Mouse (Mus musculus) retina, adult 2 months (tissue): Measurements from ENCODE around the gene Ror2.

Experiments
- DNase-seq: peaks from one replicate; pipeline ENCODE4 v3.0.0-alpha.2; 2012; ENCODE audit warnings: low read depth, low spot score

The Ror2 gene

DNA sequence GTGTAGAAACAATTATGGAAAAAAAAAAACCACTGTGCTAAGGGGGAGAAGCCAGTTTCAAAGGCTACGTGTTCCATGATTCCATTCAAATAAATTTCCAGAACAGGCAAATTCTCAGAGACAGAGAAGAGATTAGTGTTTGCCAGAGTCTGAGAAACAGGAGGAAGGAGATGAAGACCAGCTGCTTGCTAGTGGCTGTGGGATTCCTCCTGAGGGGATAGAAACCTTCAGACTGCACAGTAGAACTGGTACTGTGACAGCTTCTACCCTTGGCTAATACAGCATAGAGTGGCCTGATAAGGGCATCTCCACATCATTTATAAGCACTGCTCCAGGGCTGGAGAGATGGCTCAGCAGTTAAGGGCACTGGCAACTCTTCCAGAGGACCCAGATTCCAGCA is 11.2 kb downstream of the Ror2 start:
- DNase-seq, result no peak

DNA sequence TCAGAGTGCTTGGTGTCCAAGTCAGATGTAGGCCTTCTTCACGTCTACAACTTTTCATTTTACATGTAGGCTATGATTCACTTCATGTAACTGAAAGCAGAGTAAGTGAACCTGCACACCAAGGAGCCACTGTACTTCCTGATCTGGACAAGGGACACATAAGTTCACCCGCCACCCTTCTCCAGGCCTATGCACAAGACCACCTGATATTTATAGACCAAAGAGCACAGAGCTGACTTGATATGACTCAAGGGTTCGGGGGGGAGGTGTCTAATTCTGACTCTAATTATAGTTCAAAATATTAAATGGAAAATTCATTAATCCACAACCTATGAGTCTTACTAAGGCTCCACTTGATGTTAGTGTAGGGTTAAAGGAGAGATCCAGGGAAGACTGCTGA is 14.3 kb downstream of the Ror2 start:
- DNase-seq, result no peak

DNA sequence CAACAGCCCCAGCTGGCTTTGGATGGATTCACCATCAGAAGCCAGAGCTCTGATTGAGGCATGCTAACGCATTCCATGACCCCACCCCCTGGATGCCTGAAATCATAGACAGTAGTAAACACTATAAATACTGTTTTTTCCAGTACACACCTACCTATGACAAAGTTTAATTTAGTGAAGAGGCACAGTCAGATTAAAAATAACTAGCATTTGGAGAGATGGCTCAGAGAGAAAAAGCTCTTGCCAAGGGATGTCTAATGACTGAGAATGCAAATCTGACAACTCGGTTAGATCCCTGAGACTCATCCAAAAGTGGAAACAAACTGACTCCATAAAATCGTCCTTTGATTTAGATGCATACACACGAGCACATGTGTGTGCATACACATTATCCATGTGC is 15.4 kb downstream of the Ror2 start:
- no peak for DNase-seq

DNA sequence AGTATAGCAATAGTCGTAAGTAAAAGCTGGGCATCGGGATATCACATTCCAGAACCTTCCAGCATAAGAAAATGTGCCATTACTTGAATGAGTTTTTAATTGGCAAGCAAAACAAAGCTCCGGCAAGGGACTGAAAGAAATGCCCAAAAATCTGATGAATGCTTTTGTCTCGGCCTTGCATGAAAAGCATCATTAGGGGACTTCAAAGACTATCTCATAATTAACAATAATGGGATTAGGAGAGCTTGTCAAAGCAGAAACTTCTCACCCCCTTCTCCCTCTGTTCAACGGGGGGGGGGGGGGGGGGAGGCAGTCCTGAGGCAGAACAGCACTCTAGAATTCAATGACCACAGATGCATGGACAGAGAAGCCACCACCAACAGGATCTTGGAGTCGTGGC is 17.4 kb downstream of the Ror2 start:
- no peak for DNase-seq

DNA sequence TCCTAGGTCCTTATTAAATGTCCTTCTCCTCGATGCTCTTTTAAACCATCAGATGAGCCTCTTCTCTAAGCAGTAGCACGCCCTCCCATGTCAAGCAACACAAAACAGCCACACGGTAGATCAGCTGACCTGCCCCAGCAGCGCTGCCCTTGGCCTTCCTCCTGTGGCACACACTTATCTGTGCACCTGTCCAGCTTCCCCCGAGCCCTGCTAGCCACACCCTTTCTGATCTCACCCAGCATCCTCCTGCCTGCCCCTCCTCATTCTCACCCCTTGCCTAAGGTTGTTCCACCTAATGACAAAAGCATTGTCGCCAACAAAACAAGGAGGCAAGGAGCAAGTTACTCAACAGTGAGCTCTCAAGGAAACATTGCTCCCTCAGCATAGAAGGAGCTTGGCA is 18.1 kb downstream of the Ror2 start:
- DNase-seq, result no peak

DNA sequence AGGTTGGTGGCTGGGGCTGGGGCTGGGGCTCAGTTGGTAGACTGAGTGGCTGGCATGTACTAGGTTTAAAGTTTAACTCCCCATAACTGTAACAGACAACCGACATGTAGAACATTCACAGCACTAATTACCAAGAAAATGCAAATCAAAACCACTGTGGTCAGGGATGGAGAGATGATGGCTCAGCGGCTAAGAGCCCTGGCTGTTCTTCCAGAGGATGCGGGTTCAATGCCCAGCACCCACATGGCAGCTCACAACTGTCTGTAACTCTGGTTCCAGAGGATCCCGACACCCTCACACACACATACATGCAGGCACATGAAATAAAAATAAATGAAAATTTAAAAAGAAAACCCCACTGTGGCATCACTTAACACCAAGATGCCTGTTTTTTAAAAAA is 18.8 kb downstream of the Ror2 start:
- no peak for DNase-seq

DNA sequence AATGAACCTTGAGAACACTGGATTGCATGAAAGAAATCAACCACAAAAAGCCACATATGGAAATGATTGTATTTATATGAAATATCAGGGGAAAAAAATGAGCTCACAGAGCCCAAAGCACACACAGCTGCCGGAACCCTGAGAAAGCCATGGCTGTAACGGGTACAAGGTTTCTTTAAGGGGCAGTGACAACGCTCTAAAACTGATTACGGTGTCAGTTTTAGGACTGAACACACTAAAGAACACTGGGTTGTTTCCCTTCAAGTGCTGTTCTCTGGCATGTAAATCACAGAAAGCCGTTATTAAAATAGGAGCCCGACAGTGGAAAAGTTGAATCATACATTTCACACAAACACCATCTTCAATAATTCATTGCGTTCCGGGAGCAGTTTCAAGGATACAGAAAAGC is 19.4 kb downstream of the Ror2 start:
- DNase-seq, result no peak

DNA sequence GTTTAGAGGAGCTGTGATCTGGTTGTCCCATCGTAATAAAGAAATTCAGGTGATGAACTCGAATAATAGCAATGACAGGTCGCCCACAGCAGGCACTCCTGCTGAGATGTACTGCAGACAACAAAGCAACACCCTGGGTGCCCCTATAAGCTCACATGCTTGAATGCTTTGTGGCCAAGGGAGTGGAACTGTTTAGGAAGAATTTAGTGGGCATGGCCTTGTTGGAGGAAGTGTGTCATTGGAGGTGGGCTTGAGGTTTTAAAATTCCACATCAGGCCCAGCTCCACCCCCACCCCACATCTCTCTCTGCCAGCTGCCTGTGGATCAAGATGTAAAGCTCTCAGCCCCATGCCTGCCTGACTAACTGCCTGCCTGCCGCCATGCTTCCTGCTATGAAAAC is 21.0 kb downstream of the Ror2 start:
- no peak for DNase-seq

DNA sequence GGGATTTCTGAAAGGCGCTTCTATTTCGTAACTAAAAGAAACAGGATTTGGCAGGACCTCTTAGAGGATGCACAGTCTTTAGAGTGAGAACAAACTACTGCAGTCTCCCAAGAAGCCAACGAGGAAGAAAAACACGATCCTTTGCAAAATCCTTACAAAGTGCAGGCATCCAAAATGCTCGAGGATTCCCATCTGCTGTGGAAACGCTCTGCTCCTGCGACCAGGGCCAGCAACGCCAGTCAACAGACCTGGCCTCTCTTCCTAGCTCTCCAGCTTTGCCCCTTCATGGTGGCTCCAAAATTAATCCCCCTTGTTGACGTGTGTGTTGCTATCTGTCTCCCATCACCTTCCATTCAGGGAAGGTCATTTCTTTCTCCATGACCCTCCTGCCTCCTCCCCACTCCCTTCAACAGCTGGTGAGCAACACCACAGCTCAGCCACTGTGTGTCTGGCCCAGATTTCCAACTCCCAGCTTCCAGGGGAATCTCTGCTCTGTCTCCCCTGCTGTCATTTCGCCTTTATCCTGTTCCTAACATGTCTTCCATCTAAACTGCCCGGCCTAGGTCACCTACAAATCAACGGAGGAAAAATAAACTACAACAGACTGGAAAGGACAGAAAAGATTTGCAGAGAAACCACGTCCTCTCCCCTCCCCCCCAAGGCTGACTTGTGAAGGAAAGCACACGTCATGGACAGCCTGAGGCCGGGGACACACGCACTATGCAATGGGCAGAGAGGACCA is 23.2 kb downstream of the Ror2 start:
- DNase-seq, result no peak

DNA sequence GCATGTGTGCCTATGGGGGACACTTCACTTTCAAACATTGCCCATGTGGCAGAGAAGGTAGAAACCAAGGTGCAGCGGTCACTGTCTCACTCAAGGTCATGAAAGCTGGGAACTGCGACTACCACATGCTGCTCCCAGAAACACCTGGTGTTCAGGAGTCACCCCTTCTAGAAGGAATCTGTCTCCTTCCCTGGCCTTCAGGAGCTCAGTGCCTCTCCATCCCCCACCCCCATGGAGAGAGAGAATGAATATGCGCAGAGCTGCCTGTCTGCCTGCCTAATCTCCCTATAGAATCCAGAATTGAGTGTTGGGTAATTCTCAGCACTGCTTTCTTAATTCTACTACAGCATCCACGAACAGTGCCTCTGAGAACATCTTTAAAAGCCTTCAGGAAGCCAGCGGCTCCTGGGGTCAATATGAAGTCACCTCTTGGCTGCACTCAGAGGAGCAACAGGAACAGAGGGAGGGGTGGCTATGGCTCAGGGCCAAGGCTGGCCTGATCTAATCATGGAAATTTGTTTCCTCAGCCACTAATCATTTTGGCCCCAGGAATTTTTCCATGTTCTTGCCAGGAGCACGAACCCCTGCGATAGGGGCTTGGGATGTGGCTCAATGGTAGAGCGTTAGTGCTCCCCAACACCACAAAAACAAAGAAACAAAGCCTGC is 24.7 kb downstream of the Ror2 start:
- DNase-seq, result no peak

DNA sequence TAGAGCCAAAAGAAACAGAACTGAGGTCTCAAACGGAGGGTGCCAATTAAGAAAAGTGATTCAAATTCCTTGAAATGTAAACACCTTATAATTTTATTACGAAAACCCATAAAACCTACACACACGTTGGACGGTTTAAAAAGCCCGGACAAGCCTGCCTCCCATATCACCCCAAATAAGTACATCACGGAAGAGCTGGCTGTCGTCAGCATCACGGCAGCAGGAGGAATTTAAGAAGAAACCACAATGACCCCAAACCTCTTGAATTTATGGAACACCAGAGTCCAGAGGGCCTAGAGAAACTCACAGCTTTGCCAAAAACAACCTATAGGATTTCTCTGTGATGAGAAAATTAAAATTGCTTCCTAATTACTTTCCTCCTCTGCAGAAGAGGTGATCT is 27.0 kb downstream of the Ror2 start:
- no peak for DNase-seq

DNA sequence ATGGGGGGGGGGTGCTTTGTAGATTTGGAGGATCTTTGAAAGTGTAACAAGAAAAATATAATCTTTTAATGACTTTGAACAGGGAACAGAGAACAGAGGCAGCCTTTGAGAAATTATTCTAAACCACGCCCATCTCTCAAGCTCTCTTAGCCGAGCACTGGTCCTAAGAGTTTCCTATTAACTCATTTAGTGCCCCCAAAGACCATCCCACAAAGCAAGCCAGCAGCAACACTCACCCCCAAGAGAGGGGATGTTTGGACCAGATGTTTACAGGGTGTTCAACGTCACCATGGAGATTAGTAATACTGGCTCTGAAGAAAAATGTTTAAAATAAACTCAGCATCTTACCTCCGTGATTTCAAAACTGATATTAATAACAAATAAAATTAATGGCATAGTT is 27.4 kb downstream of the Ror2 start:
- DNase-seq, result no peak

DNA sequence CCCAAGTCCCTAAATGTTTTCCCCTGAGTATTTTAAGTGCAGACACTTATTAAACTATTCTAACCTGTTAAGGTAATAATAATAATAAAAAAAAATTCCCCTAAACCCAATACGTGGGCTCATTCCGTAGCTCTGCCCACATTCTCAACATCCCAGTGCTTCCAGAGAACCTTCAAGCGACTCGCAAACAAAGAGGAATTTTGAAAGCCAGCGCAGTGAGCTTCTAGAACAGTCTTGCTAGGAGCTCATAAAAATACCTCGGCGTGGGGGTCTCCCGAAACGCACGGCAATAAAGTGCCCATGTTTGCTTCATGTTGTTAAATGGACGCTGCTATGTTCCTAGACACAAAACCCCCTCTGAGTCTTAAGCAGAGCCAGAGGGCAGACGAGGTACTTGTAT is 32.7 kb downstream of the Ror2 start:
- no peak for DNase-seq

DNA sequence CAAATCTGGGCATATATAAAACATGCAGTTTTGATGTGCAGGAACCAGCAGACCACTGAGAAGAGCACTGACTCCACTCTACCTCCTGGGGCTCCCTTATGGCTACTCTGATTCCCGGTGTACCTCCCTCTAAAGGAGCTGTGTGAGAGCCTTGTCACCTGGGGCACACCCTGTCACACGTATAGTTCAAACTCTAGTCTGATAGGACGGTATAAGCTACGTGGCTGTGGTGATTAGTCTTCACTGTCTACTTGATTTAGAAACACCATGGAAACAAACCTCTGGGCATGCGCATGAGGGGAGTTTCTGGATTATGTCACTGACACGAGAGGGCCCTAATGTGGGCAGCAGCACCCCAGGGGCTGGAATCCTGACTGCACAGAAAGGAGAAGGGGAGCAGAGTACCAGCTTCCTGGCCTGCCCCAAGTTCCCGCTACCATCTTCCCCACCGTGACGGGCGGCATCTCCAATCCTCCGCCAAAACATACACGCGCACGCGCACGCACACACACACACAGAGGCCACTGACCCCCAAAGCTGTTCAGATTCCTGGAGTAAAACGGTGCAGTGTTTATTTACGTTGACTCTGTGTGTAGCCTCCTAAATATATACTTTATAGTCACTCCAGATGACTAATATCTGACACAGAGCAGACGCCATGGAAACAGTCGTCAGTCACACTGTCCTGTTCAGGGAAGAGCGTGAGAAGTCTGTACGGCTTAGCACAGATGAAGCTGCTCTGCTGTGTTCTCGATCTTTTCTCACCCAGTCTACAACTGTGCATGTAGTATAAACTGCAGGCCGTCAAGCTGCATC is 37.1 kb downstream of the Ror2 start:
- DNase-seq, result no peak

DNA sequence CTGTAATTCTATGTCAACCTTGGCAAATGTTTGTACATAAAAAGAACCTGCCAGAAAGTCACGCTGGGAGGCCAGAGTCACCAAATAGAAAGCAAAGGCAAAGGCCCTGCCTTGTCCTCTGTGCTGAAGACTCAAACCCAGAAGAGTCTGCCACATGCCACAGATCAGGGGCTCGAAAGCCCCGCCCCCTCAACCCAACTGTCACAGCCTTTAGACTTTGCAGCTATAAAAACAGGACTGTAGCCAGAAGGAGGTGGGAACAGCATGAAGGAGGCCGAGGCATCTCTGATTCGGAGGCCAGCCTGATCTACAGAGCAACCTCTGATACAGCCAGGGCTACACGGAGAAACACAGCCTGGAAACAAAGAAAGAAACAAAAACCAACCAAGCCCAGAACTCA is 37.8 kb downstream of the Ror2 start:
- no peak for DNase-seq

DNA sequence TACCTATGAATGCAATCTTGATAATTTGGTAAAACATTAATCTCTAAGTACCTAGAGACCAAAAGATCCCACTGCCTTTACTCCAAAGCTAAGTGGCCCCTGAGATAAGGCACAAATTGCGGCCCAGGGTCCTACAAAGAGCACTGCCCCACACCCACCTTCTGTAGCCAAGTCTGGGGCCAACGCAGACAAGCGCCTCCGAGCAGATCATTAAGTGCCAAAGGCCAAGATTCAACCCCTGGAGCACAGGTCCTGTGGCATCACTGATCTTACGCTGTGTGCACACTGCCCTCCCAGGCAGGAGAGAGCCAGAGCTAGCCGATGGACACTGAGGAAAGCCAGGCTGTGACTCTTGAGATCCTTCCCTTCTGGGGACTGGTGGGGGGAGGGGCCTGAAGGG is 38.7 kb downstream of the Ror2 start:
- DNase-seq, result no peak

DNA sequence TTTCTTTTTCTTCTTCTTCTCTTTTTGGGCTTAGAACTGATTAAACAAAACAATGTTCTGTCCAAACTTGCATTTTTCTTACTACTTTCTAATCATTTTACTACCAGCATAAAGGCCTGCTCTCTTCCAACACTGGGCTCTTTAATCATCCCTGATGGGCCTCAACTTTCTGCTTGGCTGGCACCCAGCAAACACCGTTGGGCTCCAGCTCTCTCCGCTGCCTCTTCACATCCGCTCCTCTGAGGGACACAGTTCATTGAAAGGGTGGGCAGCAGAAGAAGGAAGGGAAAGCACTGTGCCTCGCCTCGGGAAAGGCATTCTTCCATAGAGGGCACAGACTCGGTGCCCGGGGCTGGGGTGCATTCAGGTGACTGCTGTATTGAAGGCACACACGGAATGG is 41.8 kb downstream of the Ror2 start:
- no peak for DNase-seq

DNA sequence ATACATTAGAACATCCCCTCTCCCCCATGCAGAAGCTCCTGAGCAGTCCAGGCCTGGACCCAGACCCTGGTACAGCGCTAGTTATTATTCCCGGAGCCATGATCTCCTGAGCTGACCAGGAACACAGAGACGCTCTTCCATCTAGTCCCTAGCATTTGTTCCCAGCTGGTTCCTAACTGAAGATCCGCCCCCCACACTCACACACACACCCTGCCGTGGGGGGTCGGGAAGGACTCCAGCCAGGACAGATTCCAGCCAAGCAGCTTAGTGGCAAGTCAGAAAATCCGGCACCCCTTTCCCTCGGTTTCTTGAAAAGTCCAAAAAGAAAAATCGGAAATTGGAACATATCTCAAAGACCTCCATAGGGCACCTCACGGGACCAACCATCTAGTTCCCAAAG is 48.5 kb downstream of the Ror2 start:
- no peak for DNase-seq

DNA sequence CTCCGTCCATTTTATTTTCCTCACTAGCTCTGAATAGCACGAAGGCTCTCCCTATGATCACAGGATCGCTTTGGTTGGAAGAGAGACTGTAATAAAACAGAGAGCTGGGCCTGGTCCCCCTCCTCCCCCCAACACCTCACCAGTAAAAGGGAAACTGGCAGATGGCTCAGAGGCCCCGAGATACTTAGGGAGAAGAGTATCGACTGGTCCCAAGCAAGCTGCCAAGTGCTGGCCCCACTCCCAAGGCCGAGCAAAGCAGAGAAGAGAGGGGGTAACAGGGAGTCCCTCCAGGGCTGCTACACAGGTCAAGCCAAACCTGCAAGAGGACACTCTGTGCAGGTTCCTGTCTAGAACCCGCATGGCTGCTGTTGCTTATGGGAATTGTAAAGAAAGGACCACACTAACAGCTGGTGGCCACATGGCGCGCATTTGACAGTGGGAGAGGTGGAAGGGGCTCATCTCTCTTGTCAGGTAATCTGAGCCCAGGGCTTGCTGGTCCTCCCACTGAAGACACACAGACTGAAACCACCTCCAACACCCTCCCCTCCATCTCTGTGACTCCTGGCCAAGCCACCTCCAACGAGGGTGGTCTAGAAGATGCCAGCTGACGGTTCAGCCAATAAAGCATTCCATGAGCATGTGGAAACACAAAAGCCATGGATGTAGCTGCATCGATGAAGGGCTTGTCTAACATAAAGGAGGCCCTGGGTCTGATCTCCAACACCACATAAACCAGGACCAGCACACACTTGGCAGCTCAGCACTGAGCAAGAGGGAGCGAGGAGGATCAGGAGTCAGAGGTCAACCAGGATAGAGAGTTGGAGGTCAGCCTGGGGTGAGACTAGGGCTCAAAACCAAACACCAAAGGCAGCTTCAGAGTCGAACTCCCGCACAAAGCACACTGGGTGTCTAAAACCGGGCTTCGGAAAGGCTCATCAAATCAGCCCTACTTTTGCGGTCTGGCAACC is 49.2 kb downstream of the Ror2 start:
- DNase-seq, result no peak

DNA sequence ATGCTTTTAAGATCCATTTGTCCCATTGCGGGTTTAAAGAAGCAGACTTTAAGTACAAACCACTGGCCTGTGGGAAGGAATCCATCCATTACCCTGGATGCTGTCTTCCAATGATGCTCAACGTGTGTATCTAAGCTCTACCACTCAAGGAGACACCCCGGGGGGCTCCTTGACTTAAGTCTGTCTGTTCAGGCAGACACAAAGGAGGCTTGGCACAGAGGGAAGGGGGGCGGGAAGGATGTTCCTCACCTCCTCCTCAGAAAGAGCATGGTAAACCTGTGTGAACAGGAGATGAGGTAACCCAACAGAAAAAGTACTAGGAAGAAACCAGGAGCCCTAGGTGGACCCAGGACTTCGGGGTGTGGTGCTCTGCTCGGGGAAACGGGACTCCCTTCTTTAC is 50.0 kb downstream of the Ror2 start:
- DNase-seq, result no peak

DNA sequence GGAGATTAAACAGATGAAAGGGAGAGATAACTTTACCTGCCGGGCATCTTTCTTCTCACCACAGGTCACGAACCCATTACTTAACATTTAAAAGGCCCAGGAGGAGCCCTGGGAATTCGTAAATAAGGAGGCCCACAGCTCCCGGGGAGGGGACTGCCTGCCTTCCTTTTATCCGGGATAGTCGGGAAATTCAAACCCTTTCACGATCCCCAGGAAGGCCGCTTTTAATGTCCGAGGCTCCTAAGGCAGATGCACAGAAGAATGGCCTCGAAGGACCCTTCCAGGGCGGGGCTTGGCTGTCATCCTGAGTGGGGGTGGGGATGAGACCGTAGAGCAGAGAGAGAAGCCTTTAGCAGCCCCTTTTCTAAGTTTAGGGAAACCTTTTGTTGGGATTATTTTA is 51.1 kb downstream of the Ror2 start:
- no peak for DNase-seq
